In genomic region chr7:27395521-27396183, GRCm38 (mm10) we compare ENCODE assay signal across 8 mouse cellular contexts. TPM values are rescaled to one million over a fixed set of nuclear protein-coding genes. Genes with fewer than 3 reads are reported as not detected.
A peak's percentile ranks its signal among the peaks of the same experiment; 100 is the strongest.
DNase-seq lines count a peak whose midpoint lies in the region; ATAC-seq lines count a peak whose summit lies in the region.

No protein-coding gene starts in this region.

- peaks cover 21% of the 10 kb centered on the region for H3K4me1 ChIP-seq in kidney, embryonic 15.5 days
- peaks cover 4% of the 10 kb centered on the region; the same call in 1 of the 2 replicates for H3K4me1 ChIP-seq in hindbrain, embryonic 11.5 days (replicated peaks; ENCODE audit: control insufficient read depth, insufficient read depth, low read length)
- H3K4me1 ChIP-seq in midbrain, embryonic 15.5 days: peaks cover 12% of the 10 kb centered on the region

- ATAC-seq in kidney, embryonic 15.5 days (replicated peaks; ENCODE audit: low FRiP score): no peak
- ATAC-seq in hindbrain, embryonic 11.5 days (ENCODE audit: low FRiP score): peak; percentile 30; the same call in 1 of the 2 replicates
- ATAC-seq in midbrain, embryonic 15.5 days (replicated peaks): peak; percentile 7; the same call in 1 of the 2 replicates
- ATAC-seq in monocyte, adult 5-6 weeks (replicated peaks; ENCODE audit: insufficient number of reproducible peaks, low FRiP score, low TSS enrichment, poor library complexity, severe bottlenecking): no peak

- no peaks in the 10 kb centered on the region for H3K36me3 ChIP-seq in kidney, embryonic 15.5 days
- no peaks in the 10 kb centered on the region for H3K36me3 ChIP-seq in hindbrain, embryonic 11.5 days (ENCODE audit: control insufficient read depth, insufficient read depth, low read length)
- no peaks in the 10 kb centered on the region for H3K36me3 ChIP-seq in midbrain, embryonic 15.5 days (replicated peaks)

- H3K4me2 ChIP-seq in kidney, embryonic 15.5 days: peak overlapping the region; percentile 86
- peak overlapping the region; percentile 80 for H3K4me2 ChIP-seq in hindbrain, embryonic 11.5 days (replicated peaks; ENCODE audit: low read depth, low read length)
- H3K4me2 ChIP-seq in midbrain, embryonic 15.5 days: peak overlapping the region; percentile 90

- no peak overlapping the region for H3K27ac ChIP-seq in kidney, embryonic 15.5 days
- H3K27ac ChIP-seq in hindbrain, embryonic 11.5 days (ENCODE audit: low read depth, low read length): no peak overlapping the region
- no peak overlapping the region for H3K27ac ChIP-seq in midbrain, embryonic 15.5 days

- peaks cover 93% of the 10 kb centered on the region for H3K27me3 ChIP-seq in kidney, embryonic 15.5 days
- peaks cover 58% of the 10 kb centered on the region for H3K27me3 ChIP-seq in hindbrain, embryonic 11.5 days (ENCODE audit: control insufficient read depth, insufficient read depth, low read length)
- peaks cover 76% of the 10 kb centered on the region for H3K27me3 ChIP-seq in midbrain, embryonic 15.5 days (replicated peaks)

- H3K9ac ChIP-seq in kidney, embryonic 15.5 days: no peak overlapping the region
- no peak overlapping the region for H3K9ac ChIP-seq in hindbrain, embryonic 11.5 days (ENCODE audit: low read depth, low read length)
- no peak overlapping the region for H3K9ac ChIP-seq in midbrain, embryonic 15.5 days

- peak overlapping the region; percentile 51 for H3K4me3 ChIP-seq in kidney, embryonic 15.5 days (replicated peaks)
- peak overlapping the region; percentile 50; the same call in 1 of the 2 replicates for H3K4me3 ChIP-seq in hindbrain, embryonic 11.5 days (ENCODE audit: low read depth, low read length)
- H3K4me3 ChIP-seq in midbrain, embryonic 15.5 days: peak overlapping the region; percentile 53

- 1% methylated on average over 22 of the region's 22 CpGs for WGBS in kidney, embryonic 15.5 days
- 3% methylated on average over 22 of the region's 22 CpGs for WGBS in hindbrain, embryonic 11.5 days
- 2% methylated on average over 22 of the region's 22 CpGs for WGBS in midbrain, embryonic 15.5 days

- DNase-seq in kidney, adult 11 months: no peak
- peak; percentile 71 for DNase-seq in cerebellum, adult 9-10 months
- peak; percentile 18 for DNase-seq in hindbrain, embryonic 11.5 days (ENCODE audit: low spot score)
- DNase-seq in adrenal gland, adult 2 months: no peak
- DNase-seq in embryo, embryonic 10 days (ENCODE audit: low spot score): no peak

- H3K9me3 ChIP-seq in kidney, embryonic 15.5 days (replicated peaks): no peaks in the 10 kb centered on the region
- no peaks in the 10 kb centered on the region for H3K9me3 ChIP-seq in hindbrain, embryonic 11.5 days (ENCODE audit: control insufficient read depth, low read length)
- no peaks in the 10 kb centered on the region for H3K9me3 ChIP-seq in midbrain, embryonic 15.5 days

RNA-seq across cellular contexts. Expression of gene Gm20479, which starts 38.4 kb away (rescaled TPM):
- polyA plus RNA-seq in kidney, embryonic 15.5 days (2015; fragmentation: Nextera tagmentation; extraction: Ambion mirVana): 1.9 TPM in 1 of 2 replicates, not detected in the other
- 0.33 and 0.57 TPM in 2 replicates for polyA plus RNA-seq in hindbrain, embryonic 11.5 days (2014; fragmentation: Nextera tagmentation; extraction: Ambion mirVana)
- not detected in 2 replicates for polyA plus RNA-seq in midbrain, embryonic 15.5 days (2015; fragmentation: Nextera tagmentation; extraction: Ambion mirVana)
- not detected in 3 replicates for total RNA-seq in monocyte, adult 5-6 weeks (2017)
- total RNA-seq in adrenal gland, adult 2 months (2021): 1 to 10 TPM in 1 of 2 experiments, not detected in 1; 6.3 TPM
- 0.28 TPM in 2 replicates for polyA plus RNA-seq in adrenal gland, adult 2 months (2012; rRNA removed)

RNA-seq across cellular contexts. Expression of gene Shkbp1, which starts 39.8 kb away (rescaled TPM):
- 43.6 and 53.1 TPM in 2 replicates for polyA plus RNA-seq in kidney, embryonic 15.5 days (2015; fragmentation: Nextera tagmentation; extraction: Ambion mirVana)
- polyA plus RNA-seq in hindbrain, embryonic 11.5 days (2014; fragmentation: Nextera tagmentation; extraction: Ambion mirVana): 51.5 and 56.7 TPM in 2 replicates
- 63.9 and 64.7 TPM in 2 replicates for polyA plus RNA-seq in midbrain, embryonic 15.5 days (2015; fragmentation: Nextera tagmentation; extraction: Ambion mirVana)
- total RNA-seq in monocyte, adult 5-6 weeks (2017): 33.3 to 47.0 TPM (median 39.9 TPM) in 3 replicates
- total RNA-seq in adrenal gland, adult 2 months (2021): 10 to 100 TPM; 11.3 to 22.5 TPM
- polyA plus RNA-seq in adrenal gland, adult 2 months (2012; rRNA removed): 60.8 and 74.5 TPM in 2 replicates

RNA-seq across cellular contexts. Expression of gene Sptbn4, which starts 51.8 kb away (rescaled TPM):
- 0.27 and 0.39 TPM in 2 replicates for polyA plus RNA-seq in kidney, embryonic 15.5 days (2015; fragmentation: Nextera tagmentation; extraction: Ambion mirVana)
- 0.20 and 0.57 TPM in 2 replicates for polyA plus RNA-seq in hindbrain, embryonic 11.5 days (2014; fragmentation: Nextera tagmentation; extraction: Ambion mirVana)
- polyA plus RNA-seq in midbrain, embryonic 15.5 days (2015; fragmentation: Nextera tagmentation; extraction: Ambion mirVana): 4.0 and 4.4 TPM in 2 replicates
- total RNA-seq in monocyte, adult 5-6 weeks (2017): not detected in 3 replicates
- 1 to 10 TPM; 1.5 to 1.9 TPM for total RNA-seq in adrenal gland, adult 2 months (2021)
- polyA plus RNA-seq in adrenal gland, adult 2 months (2012; rRNA removed): 0.84 and 2.3 TPM in 2 replicates

RNA-seq across cellular contexts. Expression of gene Blvrb, which starts 52.1 kb away (rescaled TPM):
- polyA plus RNA-seq in kidney, embryonic 15.5 days (2015; fragmentation: Nextera tagmentation; extraction: Ambion mirVana): 44.5 and 57.4 TPM in 2 replicates
- polyA plus RNA-seq in hindbrain, embryonic 11.5 days (2014; fragmentation: Nextera tagmentation; extraction: Ambion mirVana): 34.8 and 35.4 TPM in 2 replicates
- 17.9 and 19.5 TPM in 2 replicates for polyA plus RNA-seq in midbrain, embryonic 15.5 days (2015; fragmentation: Nextera tagmentation; extraction: Ambion mirVana)
- total RNA-seq in monocyte, adult 5-6 weeks (2017): 20.7 to 49.1 TPM (median 37.2 TPM) in 3 replicates
- total RNA-seq in adrenal gland, adult 2 months (2021): 10 to 100 TPM; 48.4 to 51.1 TPM
- 70.2 and 86.2 TPM in 2 replicates for polyA plus RNA-seq in adrenal gland, adult 2 months (2012; rRNA removed)

RNA-seq across cellular contexts. Expression of gene Ltbp4, which starts 58.2 kb away (rescaled TPM):
- polyA plus RNA-seq in kidney, embryonic 15.5 days (2015; fragmentation: Nextera tagmentation; extraction: Ambion mirVana): 31.0 and 41.7 TPM in 2 replicates
- polyA plus RNA-seq in hindbrain, embryonic 11.5 days (2014; fragmentation: Nextera tagmentation; extraction: Ambion mirVana): 2.4 and 3.9 TPM in 2 replicates
- polyA plus RNA-seq in midbrain, embryonic 15.5 days (2015; fragmentation: Nextera tagmentation; extraction: Ambion mirVana): 13.4 and 15.7 TPM in 2 replicates
- total RNA-seq in monocyte, adult 5-6 weeks (2017): 0.68 TPM in 1 of 3 replicates, not detected in the others
- 10 to 100 TPM; 70.3 to 94.7 TPM for total RNA-seq in adrenal gland, adult 2 months (2021)
- polyA plus RNA-seq in adrenal gland, adult 2 months (2012; rRNA removed): 253 and 263 TPM in 2 replicates

Comparison
In these comparisons a context has a peak if more than half of its experiments do, and no peak if none do; other contexts are left out.
1. ATAC-seq: peak in hindbrain, embryonic 11.5 days (single experiment) and midbrain, embryonic 15.5 days (single experiment); none in kidney, embryonic 15.5 days (single experiment) and monocyte, adult 5-6 weeks (single experiment).
2. DNase-seq: peak in cerebellum, adult 9-10 months (single experiment) and hindbrain, embryonic 11.5 days (single experiment); none in kidney, adult 11 months (single experiment), adrenal gland, adult 2 months (single experiment) and embryo, embryonic 10 days (single experiment).
3. Peak in every context shown above with its lines, with median percentiles within 50 percentile points of each other: H3K4me2 ChIP-seq and H3K4me3 ChIP-seq.